Mouse (Mus musculus): ENCODE measurements at regions not wholly inside any gene's neighbourhood (a gene's known extent, or its start where the extent isn't known, plus 50 kb on each side); places are given as distances from the start of the nearest gene placed in this dataset.

DNA sequence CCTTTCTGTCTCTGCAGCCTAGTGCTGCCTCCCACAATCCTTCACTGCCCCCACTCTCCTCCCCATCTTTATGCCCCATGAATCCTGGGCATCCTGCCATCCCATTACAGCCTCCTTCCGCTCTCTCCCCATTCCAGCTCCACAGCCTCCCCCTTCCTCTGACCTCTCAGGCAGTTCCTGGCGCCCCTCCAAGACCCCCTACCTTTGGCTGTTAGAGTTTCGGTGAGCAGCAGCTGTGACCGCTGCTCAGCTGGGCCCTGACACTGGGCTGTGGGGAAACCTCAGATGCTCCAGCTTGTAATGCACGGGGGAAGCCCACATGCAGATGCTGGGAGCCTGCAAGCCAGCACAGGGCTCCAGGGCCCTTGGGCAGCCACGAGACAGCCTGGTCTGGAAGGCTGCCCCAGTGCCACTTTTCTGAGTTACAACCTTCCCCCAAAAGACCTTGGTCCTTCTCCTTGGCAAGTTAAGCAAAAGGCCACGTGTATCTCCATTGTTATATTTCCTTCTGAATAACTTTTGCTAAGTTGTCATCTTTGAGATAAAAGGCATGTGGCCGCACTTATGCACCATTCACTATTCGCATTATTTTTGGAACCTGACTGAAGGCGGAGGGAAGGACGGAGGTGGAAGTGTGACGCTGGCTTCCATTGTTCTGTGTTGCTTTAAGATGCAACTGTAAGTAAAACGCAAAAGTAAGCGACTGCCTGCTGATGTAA is 330.6 kb upstream of the Mki67 start:
- peak; percentile 21 to 36 for DNase-seq (ENCODE audit: low spot score in 2 of 2)

DNA sequence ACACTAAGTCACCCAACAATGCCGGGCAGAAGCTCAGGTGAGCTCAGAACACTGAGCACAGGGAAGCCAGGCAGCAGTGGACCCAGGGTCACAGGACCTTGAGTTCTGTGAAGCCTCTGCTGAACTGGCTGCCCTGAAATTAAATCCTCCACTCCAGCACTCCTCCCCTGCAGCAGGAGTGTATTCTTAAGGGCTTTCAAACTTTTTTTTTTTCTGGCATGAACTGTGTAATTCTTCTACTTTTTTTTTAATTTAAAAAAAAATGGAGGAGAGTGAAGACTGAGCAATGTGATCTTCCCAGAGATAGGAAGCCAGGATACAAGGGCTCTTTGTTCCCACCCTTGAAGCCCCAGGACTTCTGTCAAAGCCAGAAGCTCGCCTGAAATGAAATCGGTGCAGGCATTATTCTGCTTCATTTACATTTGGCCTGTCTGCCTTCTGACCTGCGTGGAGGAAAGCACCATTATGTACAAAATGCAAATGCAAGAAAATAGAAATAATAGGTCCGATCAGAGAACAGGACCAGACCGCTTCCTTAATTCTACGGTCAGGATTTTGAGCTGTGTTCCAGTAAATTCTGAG is 331.3 kb upstream of the Mki67 start:
- no peak for DNase-seq (ENCODE audit: low spot score in 2 of 2)

DNA sequence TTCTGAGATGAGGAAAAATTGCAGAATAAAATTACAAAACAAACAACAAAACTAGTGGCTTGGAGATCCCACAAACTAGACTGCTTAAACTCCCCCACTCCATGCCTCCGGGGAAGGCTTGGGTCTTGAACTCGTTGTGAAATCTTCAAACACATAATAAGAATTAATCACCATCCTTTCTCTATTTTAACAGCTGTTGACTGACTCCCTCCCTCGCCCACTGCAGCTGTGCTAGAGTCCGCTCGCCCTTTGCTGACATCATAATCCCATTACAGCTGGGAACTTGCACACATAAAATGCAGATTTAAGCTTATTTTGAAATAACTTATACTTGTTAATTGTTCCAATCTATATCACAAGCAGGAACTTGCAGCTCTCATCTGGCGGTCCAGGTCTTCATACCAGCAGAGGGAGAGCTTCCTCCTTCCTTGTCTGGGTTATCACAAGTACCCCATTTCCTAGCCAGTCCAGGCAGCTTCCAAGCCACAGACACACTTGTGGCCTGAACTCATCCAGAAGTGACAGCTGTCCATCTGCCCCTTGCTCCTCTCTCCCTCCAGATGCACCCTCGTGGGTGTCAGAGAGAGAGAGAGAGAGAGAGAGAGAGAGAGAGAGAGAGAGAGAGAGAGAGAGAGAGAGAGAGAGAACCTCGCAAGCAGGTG is 332.9 kb upstream of the Mki67 start:
- DNase-seq (ENCODE audit: low spot score in 2 of 2) = no peak

DNA sequence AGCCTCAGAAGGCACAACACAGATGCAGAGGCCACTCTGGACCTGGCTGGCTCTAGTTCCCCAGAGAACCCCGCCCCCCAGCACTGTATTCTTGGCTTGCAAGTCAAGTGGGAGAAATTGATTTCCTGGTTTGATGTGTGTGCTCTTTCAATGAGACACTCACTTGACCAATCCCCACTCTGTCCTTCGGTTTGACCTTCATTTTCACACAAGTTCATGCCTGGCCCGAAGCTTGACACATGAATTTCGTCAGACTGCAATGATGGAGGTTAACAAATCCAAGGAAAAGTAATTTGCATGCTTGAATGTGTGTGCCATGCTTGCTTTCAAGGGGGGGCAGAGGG is 333.4 kb upstream of the Mki67 start:
- DNase-seq (ENCODE audit: low spot score in 2 of 2) = peak in 1 of 2 experiments; percentile 5

DNA sequence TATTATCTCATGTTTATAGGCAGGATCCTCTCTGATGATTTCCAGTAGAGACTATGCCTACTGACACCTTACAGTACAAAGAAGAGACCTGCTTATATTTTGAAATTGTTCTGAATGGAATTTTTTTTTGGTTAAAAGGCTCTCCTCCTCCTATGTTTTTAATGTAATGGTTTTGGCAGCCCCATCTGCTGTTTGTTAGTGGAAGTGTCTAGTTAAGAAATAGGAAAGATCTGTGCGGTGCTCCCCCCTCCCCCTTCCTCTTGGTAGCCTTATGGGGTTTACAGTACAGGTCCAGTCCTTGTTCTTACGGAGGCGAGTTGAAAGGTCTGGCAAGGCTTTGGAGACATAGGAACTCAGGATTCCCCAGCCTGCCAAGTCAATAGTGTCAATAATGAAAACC is 334.0 kb upstream of the Mki67 start:
- no peak for DNase-seq (ENCODE audit: low spot score in 2 of 2)

DNA sequence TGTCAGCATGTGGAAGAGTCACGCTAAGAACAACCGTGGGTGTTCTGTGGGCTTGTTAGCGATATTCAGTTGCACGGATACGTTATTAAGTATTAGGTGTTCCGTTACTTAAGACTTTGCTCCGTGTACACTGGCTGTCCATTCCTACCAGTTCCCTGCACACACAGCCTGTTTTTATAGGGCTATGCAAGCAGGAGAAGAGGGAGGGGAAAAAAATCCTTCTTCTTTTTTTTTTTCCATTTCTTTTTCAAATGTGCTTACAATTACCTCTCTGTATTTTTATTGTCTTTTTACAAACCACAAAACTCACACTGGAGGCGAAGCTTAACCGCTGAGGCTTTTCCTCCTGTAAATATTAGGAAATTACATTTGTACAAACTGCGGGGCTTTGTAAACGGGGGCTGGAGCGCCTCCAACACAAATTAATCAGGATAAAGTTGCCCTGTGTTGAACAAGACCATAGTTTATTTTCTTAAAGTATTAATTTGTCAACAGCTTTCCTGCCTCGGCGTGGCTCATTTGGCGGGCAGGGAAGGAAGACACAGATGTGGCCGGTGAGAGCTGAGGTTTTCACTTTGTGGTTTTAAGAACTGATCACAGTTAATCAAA is 340.8 kb upstream of the Mki67 start:
- no peak for DNase-seq (ENCODE audit: low spot score in 2 of 2)

DNA sequence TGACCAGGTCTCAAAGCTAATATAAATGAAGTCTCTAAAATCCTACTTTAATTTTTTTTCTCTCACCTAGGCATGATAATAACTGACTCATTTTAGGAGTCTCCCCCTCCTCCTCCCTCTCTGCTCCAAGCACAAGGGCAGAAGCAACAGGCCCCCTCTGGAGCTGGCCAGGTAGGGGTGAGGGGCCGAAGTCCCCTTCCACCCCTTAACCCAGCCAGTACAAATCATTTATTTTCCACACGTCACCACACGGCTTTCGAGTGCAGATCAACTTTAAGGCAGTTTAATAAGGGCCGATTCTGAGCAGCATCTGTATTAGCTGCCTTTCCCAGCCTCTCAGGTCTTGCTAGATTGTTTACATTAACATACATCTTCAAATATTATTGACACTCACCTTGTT is 342.2 kb upstream of the Mki67 start:
- no peak for DNase-seq (ENCODE audit: low spot score in 2 of 2)

DNA sequence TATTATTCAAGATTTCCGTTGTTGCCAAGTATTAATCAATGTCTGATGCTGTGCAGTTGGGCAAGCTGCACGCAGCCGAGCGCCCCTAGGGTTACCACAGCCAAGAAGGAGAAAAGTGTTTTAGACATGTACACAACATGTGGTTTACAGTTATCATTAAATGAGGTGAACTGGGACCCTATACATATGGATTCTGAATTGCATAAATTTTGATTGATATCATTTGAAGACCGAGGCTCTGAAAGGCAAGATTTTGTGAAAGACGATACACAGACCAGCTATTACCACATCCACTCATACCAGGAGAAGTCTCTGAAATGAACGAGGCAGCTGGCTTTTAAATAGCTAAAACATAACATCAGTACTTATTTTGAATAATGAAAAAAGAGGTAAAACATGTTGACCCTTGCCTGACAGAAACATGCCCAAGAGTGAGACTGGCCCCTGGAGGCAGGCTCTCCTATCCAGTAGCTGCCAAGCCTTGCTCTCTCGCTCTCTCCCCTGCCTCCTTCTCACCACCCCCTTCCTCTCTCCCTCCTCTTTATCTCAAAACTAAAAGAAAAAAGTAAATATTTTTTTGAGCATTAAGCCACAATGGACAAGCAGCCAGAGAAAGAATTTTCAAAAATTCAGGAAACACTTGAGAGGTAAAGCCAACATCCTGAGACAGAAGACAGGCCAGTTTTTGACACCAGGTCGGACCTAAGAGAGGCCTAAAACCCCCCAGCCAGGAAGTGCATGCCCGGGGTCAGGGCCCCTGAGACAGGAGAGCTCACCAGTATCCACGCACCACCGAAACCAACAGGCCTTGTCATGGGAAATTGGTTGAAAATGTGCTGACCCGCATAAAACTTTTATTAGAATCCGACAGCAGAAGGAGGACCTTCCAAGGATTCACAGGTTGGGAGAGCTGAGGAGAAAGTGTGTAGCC is 342.9 kb upstream of the Mki67 start:
- no peak for DNase-seq (ENCODE audit: low spot score in 2 of 2)

DNA sequence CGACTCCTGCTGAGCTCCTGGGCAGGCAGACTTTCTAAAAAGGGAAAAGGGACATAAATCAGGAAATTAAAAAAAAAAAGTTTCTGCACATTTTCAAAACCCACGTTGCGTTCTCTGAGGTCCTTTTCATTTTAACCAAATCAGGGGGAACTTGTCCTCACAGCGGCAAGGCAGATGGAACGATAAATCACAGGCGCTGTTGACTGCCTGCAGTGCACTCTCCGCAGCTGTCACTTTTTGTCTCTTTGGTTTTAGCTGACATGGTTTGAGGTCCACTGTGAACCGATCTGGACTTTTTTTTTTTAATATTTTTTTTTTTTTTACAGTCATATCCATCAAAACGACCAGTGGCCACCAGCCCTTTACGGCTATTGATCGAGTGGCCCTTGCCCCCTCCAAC is 343.7 kb upstream of the Mki67 start:
- DNase-seq (ENCODE audit: low spot score in 2 of 2) = no peak

DNA sequence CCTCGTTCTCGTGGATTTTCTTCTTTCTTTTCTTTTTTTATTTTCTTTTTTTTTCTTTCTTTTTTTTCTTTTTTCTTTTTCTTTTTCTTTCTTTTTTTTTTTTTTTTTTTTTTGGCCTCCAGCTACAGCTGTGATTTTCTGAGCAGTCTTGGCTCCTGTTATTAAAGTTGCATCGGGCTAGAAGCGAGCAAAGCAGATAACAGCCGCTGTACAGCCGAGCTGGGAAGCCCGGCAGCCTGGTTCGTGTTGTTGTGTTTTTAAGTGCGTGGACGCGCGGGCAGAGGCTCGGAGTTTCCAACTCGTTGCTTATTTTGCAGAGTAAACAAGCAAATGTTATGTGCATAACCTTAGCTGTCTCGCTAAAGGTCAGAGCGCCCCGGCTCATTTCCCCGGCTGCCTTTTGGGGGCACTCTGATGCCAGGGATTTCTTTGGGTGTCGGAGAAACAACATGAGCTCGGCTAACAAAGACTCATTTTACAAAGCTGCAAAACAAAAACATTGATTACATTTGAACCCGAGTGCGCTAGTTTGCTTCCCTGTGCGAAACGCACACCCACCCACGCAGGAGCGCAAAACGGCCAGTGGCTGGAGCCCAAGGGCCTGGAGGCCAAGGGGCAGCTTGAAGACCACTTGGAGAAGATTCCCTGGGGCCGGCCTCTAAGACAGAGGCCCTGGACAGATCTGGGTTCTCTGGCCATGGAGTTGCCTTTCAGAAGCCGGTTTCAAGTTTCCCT is 344.3 kb upstream of the Mki67 start:
- DNase-seq (ENCODE audit: low spot score in 2 of 2) = peak; percentile 44 to 53

DNA sequence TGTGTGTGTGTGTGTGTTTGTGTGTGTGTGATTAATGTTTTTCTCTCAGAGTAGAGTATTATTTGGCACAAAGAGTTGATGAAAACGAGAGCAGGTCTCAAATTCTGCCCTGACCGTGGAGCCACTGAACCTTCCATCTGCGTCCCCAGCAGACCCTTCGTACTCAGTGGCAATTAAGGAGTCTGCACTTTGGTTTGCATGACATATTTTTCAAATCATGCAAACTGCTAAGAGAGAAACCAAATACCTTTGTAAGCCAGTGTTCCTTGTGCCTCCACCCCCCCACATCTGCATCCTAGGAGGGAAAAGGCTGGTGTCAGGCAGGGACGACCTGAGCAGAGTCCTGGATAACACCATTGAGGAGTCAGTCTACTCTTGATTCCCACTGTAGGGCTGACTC is 346.5 kb upstream of the Mki67 start:
- no peak for DNase-seq (ENCODE audit: low spot score in 2 of 2)

DNA sequence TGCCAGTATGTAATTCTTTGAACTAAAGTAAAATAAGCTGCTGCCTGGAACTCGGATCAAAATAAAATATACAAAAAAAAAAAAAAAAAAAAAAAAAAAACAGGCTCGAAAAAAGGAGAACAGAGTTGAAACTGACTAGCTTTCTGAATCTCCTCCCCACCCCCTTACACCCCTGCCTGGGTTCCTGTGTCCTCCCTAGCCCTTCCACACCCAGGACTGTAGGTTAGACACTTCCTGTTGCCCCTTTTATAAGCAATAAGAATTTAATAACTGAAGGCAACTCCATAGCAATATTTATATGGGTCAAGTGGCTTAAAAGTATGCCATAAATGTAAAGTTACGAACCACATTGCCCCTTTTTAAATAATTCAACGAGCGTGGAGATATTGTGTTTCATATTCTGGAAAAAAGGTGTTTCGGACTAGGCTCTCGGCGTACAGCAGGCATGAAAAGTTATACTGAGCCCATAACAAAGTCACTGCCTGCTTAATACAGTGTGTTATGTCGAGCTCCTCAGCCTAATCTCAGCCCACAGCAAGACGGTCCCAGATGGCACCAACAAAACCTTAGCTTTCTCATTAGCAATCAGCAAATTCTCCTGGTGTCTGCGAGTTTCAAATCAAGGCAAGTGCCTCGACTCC is 349.0 kb upstream of the Mki67 start:
- DNase-seq (ENCODE audit: low spot score in 2 of 2) = no peak

DNA sequence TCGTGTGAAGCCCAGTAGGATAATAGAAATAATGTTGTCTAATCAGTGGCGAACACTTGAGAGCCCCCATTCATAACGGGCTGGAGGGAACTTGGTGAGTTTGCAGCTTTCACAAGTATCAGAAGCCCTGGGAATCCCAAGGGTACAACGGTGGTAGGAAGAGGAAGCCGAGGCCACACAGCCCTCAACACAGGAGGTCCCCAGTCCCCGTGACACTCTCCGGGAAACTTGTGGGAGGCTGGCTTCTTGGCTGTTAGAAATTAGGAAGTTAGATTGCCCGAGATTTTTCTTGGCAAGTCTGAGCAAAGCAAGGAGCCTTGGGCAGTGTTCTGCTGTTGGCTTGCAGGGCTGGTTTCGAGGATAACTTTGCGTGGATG is 349.5 kb upstream of the Mki67 start:
- DNase-seq (ENCODE audit: low spot score in 2 of 2) = no peak

DNA sequence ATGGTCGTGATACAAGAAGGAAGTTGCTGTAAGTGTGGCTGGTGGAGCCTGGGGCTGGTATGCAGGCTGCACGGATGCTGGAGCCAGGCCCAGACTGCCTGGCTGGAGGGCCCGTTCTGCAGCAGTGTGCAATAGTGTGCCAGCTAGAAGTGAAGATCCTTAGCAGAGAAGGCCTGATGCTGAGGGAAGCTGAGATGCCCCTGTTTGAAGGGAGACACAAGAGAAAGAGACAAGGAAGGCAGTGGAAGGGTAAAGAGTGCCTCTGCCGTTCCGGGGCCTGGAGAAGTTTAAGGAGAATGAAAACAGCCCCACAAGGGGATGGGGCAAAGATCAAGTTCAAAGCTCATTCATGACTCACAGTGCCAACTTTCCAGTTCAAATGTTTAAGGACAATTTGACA is 354.7 kb upstream of the Mki67 start:
- no peak for DNase-seq (ENCODE audit: low spot score in 2 of 2)

DNA sequence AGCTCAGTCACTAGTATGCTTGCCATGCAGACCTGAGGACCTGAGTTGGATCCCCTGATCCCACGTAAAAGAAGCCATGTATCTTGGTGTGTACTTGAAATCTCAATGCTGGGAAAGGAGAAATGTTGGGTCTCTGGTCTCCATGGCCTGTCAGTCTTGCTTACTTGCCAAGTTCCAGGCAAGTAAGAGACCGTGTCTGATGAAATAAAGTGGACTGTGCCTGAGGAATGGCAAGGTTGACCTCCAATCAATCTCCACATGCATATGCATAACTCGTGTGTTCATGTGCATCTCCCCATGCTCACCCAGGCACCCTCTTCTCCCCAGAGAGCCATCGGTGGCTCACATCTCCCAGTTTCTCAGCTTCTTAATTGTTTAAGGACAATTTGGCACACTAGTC is 355.2 kb upstream of the Mki67 start:
- no peak for DNase-seq (ENCODE audit: low spot score in 2 of 2)

DNA sequence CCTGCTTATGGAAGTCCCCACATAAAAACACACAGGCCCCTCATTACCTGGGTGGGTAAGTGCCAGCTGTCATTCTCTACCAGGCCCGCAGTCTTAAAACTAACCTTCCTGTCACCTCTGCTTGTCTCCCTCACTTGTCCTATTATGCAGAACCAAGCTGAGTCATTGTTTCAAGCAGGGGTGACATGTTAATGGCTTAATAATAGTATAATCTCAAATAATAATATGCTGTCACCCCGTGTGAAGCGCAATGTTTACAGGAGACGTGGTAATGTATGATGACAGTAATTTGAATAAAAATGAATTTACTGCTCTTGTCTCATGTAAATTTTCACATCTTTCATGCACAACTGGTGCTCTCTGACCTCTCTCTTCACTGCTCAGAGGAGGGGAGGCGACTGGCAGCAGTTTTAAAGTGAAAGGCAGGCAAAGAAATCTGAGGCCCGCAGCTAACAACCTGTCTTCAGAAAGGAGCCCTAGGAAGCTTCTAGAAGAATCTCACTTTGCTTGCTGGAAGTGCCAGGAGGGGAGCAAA is 357.2 kb upstream of the Mki67 start:
- no peak for DNase-seq (ENCODE audit: low spot score in 2 of 2)

DNA sequence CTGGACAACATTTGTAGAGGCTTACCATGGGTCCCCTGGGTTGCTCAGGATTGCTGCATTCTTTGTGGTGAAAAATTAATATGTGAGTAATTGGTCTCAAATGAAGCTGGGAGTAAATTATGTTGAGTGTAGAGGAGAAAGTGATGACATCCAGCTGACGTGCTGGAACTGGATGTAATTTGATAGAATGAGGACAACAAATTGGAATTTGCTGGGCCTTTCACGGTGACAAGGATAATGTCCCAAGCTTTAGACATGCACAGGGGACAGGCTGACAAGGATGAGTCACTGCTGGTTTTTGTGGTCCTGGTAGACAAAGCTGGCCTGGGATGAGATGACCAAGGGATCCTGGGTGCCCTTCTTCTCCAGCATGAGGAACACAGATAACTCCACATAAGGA is 357.9 kb upstream of the Mki67 start:
- no peak for DNase-seq (ENCODE audit: low spot score in 2 of 2)

DNA sequence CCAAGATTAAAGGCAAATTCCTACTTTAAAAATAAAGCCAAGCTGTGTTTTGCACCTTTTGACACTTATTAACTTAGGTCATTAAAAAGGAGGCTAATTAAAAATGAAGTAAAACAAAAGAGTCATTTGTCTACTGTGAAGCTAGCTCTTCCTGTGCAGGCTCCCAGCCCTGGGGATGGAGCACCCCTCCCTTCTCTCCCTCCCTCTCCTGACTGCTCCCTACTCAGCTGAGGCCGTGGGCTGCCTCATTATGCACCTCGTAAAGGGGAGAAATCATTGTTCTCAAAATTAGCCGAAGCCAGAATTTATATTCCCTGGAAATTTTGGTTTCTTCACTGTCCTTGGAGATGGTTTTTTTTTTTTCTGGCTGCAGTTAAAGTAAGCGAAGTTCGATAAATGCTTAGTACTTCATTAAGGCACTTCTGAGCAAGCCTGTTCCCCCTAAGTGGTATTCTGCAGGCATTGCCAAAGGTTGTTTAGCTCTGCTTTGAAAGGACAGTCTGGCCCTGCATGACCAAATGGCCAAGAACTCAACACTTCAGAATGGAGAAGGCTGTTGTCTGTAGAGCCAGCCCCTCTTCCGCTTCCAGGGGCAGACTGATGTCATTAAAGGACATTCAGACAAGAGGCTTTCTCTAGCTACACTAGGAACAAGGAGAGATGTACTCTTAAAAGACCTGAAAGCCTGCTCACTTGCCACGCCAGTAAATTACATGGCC is 365.5 kb upstream of the Mki67 start:
- DNase-seq (ENCODE audit: low spot score in 2 of 2) = no peak

DNA sequence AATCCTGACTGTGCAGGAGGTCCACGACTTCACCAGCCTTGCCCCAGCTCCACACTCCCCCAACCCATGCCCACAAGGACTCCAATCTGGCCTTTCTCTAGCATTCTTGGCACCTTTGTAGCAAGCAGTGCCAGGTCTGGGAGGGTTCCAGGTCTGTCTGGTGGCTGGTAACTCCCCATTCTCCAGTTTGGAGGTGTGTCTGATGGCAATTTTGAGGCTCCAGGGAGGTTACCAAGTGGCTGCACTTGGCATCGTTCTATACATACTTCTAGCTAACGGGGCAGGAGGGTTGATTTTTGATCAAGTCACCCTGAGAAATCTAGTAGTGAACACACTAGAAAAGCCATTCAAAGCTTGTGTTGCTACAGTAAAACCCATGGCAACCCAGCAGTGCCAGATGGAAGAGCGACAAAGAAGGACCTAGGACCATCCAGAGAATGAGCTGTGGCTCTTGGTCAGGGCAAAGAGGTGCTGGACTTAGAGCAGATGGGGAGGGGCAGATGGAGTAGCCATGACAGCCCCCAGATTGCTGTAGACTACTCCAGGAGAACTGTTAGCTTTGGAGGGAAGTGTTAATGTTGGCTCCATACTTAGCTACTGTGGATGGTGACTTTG is 366.2 kb upstream of the Mki67 start:
- no peak for DNase-seq (ENCODE audit: low spot score in 2 of 2)
